Mouse (Mus musculus): Measurements from ENCODE around the gene Zfp683. TPM values are rescaled to one million over a fixed set of nuclear protein-coding genes. Genes with fewer than 3 reads are reported as not detected.

The Zfp683 gene
- total and polyA plus RNA-seq, 3 experiments: 0.16 TPM; not detected in 2

DNA sequence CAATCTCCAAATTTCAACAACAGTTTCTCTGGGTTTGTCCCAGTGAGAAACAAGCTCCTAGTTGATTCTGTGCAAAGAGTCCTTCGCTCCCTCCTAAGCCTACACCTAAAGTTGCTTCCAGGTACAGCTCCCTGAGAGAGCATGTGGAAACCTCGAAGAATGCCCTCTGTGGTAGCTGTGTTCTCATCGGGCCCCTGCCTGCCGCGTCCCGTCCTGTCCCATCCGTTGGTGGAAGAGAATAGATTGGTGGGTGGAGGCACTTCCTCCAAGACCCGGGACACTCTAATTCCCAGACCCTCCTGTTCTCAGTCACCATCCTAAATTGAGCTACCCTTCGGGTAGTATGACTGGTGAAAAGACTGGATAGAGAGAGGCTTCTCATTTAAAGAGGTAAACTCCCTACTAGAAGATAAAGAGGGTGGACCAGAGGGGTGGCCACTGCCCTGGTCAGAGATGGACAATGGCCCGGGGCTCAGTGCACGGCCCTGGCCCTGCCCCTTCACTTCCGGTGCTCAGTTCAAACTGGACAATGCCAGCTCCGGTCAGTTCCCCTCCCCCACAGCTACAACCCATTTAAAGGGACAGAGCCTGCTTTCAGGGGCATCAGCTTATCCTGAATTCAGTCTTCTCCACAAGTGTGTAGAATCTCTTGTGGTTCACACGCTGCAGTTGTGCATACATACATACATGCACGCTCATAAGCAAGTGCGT is 33.8 kb upstream of the Zfp683 start:
- H3K9ac ChIP-seq (ENCODE audit: insufficient read depth, low read depth): no peak overlapping the region
- H3K4me2 ChIP-seq (ENCODE audit: insufficient read depth, low read depth, poor library complexity, severe bottlenecking): no peak overlapping the region
- no peak overlapping the region for H3K27ac ChIP-seq (ENCODE audit: insufficient read depth, low read depth)
- no peak for DNase-seq (ENCODE audit: extremely low read depth)
- no peak overlapping the region for H3K4me3 ChIP-seq (replicated peaks in 1 of 3; ENCODE audit: low read depth in 2 of 3, low read length in 2 of 3, poor library complexity in 1 of 3)
- no peaks in the 10 kb centered on the region for H3K79me2 ChIP-seq (replicated peaks; ENCODE audit: control insufficient read depth, extremely low read depth, insufficient read depth, poor library complexity, severe bottlenecking)
- H3K4me1 ChIP-seq (ENCODE audit: control insufficient read depth in 1 of 2, insufficient read depth in 2 of 2): no peaks in the 10 kb centered on the region
- no peaks in the 10 kb centered on the region for H3K36me3 ChIP-seq (replicated peaks in 1 of 2; ENCODE audit: control insufficient read depth in 1 of 2, insufficient read depth in 1 of 2, low read length in 1 of 2)
- in situ Hi-C loops (cut with MboI; ENCODE audit: low pct_ligation_motif_present, low pct_unique_long_range_greater_than_20kb, low sequenced_read_pairs) (loop anchor here (10.0 kb wide), 1 partner anchor 55 kb away; no protein-coding TSS in a partner anchor), dilution Hi-C loops (cut with MboI; ENCODE audit: extremely low pct_ligation_motif_present, extremely low pct_unique_long_range_greater_than_20kb, low sequenced_read_pairs) (no loop called here)
- no peak for TF ChIP-seq MAZ (IDR thresholded peaks at IDR 0.05; ENCODE audit: low read depth, low read length)
- TF ChIP-seq POLR2A (IDR thresholded peaks at IDR 0.05; ENCODE audit: low read depth, low read length): no peak
- TF ChIP-seq BHLHE40 (IDR thresholded peaks at IDR 0.05; ENCODE audit: low read depth, low read length): no peak
- TF ChIP-seq MXI1 (IDR thresholded peaks at IDR 0.05; ENCODE audit: low read depth, low read length): no peak
- TF ChIP-seq NRF1 (IDR thresholded peaks at IDR 0.05; ENCODE audit: low read depth, low read length): no peak
- no peak for TF ChIP-seq ZKSCAN1 (IDR thresholded peaks at IDR 0.05; ENCODE audit: borderline replicate concordance, low read depth, low read length)
- no peak for TF ChIP-seq JUND (conservative IDR thresholded peaks at IDR 0.05; ENCODE audit: low read depth, low read length)
- TF ChIP-seq HCFC1 (IDR thresholded peaks at IDR 0.05; ENCODE audit: low read depth, low read length): no peak
- no peak for TF ChIP-seq PAX5 (IDR thresholded peaks at IDR 0.05; ENCODE audit: low read length)
- peaks cover 15% of the 10 kb centered on the region for H3K27me3 ChIP-seq (replicated peaks)
- peaks cover 15% of the 10 kb centered on the region for H3K9me3 ChIP-seq (replicated peaks; ENCODE audit: low read length)

DNA sequence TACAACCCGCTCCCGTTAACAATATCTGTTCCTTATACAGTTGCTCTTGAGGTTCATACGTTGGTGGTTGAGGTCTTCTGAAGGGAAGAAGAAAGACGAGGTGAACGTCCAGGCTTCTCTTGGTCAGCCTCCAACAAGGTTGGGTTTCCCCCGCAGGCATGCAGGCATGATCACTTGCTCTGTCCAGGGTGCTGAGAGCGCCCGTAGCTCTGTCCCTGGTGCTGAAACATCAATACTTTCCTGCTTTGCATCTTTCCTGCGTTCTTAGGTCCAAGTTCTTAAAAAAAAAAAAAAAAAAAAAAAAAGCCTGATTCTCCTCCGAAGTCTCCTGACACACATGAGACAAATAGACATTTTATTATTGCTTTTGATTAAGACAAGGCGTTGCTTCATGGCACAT is 33.0 kb upstream of the Zfp683 start:
- in situ Hi-C loops (cut with MboI; ENCODE audit: low pct_ligation_motif_present, low pct_unique_long_range_greater_than_20kb, low sequenced_read_pairs): no loop called here
- peak; percentile 26 for DNase-seq (ENCODE audit: extremely low read depth)

DNA sequence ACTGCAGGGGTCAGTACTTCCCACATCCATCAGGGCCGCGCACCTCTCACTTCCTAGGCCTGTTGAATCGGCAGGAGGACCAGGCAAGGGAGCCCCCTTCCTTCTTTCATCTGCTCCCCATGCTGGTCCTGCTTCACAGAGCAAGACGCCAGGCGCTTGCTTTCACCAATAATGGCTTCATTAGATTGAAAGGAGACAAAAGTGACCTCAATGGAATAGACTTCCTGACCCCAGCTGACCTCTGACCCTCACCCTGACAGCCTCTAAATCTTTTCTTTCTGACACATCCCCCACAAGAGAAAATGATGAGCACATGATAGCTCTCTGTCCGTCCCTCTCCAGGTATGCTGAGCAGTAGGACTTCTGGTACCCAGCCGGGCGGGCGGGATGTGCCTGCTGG is 27.8 kb upstream of the Zfp683 start:
- H3K9me3 ChIP-seq (replicated peaks; ENCODE audit: low read length): peaks cover 8% of the 10 kb centered on the region
- H3K27me3 ChIP-seq (replicated peaks): peaks cover 7% of the 10 kb centered on the region

More for the DNA sequence above, 33.0 kb upstream of the Zfp683 start:
- peaks cover 15% of the 10 kb centered on the region for H3K9me3 ChIP-seq (replicated peaks; ENCODE audit: low read length)
- no peak overlapping the region for H3K9ac ChIP-seq (ENCODE audit: insufficient read depth, low read depth)
- H3K4me3 ChIP-seq (replicated peaks in 1 of 3; ENCODE audit: low read depth in 2 of 3, low read length in 2 of 3, poor library complexity in 1 of 3): no peak overlapping the region
- no peaks in the 10 kb centered on the region for H3K79me2 ChIP-seq (replicated peaks; ENCODE audit: control insufficient read depth, extremely low read depth, insufficient read depth, poor library complexity, severe bottlenecking)
- TF ChIP-seq MXI1 (IDR thresholded peaks at IDR 0.05; ENCODE audit: low read depth, low read length) (peak; percentile 98), NELFE (IDR thresholded peaks at IDR 0.05; ENCODE audit: low read depth, low read length) (no peak), GABPA (IDR thresholded peaks at IDR 0.05; ENCODE audit: insufficient replicate concordance, low read depth, low read length) (no peak), SIN3A (IDR thresholded peaks at IDR 0.05; ENCODE audit: low read length) (peak; percentile 100)
- H3K4me1 ChIP-seq (ENCODE audit: control insufficient read depth in 1 of 2, insufficient read depth in 2 of 2): no peaks in the 10 kb centered on the region
- H3K4me2 ChIP-seq (ENCODE audit: insufficient read depth, low read depth, poor library complexity, severe bottlenecking): no peak overlapping the region
- dilution Hi-C loops (cut with MboI; ENCODE audit: extremely low pct_ligation_motif_present, extremely low pct_unique_long_range_greater_than_20kb, low sequenced_read_pairs): no loop called here
- H3K27me3 ChIP-seq (replicated peaks): peaks cover 12% of the 10 kb centered on the region
- no peak overlapping the region for H3K27ac ChIP-seq (ENCODE audit: insufficient read depth, low read depth)
- no peaks in the 10 kb centered on the region for H3K36me3 ChIP-seq (replicated peaks in 1 of 2; ENCODE audit: control insufficient read depth in 1 of 2, insufficient read depth in 1 of 2, low read length in 1 of 2)

More for the DNA sequence above, 27.8 kb upstream of the Zfp683 start:
- TF ChIP-seq GABPA (IDR thresholded peaks at IDR 0.05; ENCODE audit: insufficient replicate concordance, low read depth, low read length) (no peak), SIN3A (IDR thresholded peaks at IDR 0.05; ENCODE audit: low read length) (no peak), BHLHE40 (IDR thresholded peaks at IDR 0.05; ENCODE audit: low read depth, low read length) (no peak), EP300 (IDR thresholded peaks at IDR 0.05; ENCODE audit: low read length) (no peak), POLR2A (IDR thresholded peaks at IDR 0.05; ENCODE audit: low read depth, low read length) (no peak), E2F4 (IDR thresholded peaks at IDR 0.05; ENCODE audit: insufficient replicate concordance, low read depth, low read length) (no peak), NRF1 (IDR thresholded peaks at IDR 0.05; ENCODE audit: low read depth, low read length) (no peak), ZKSCAN1 (IDR thresholded peaks at IDR 0.05; ENCODE audit: borderline replicate concordance, low read depth, low read length) (no peak), ETS1 (conservative IDR thresholded peaks at IDR 0.05; ENCODE audit: low read depth, low read length) (no peak), SMC3 (IDR thresholded peaks at IDR 0.05; ENCODE audit: low read depth, low read length) (no peak), MXI1 (IDR thresholded peaks at IDR 0.05; ENCODE audit: low read depth, low read length) (no peak), UBTF (IDR thresholded peaks at IDR 0.05; ENCODE audit: low read depth, low read length) (no peak), CTCF (conservative IDR thresholded peaks at IDR 0.05 in 1 of 2, IDR thresholded peaks at IDR 0.05 in 1 of 2; ENCODE audit: low read depth in 2 of 2, low read length in 2 of 2) (no peak), MAX (IDR thresholded peaks at IDR 0.05; ENCODE audit: low read length) (no peak), ELF1 (IDR thresholded peaks at IDR 0.05; ENCODE audit: low read depth, low read length) (no peak), CHD2 (IDR thresholded peaks at IDR 0.05; ENCODE audit: low read length) (no peak), JUND (conservative IDR thresholded peaks at IDR 0.05; ENCODE audit: low read depth, low read length) (no peak), ZMIZ1 (IDR thresholded peaks at IDR 0.05; ENCODE audit: low read depth, low read length) (no peak)
- no peaks in the 10 kb centered on the region for H3K79me2 ChIP-seq (replicated peaks; ENCODE audit: control insufficient read depth, extremely low read depth, insufficient read depth, poor library complexity, severe bottlenecking)
- dilution Hi-C loops (cut with MboI; ENCODE audit: extremely low pct_ligation_motif_present, extremely low pct_unique_long_range_greater_than_20kb, low sequenced_read_pairs) (no loop called here), in situ Hi-C loops (cut with MboI; ENCODE audit: low pct_ligation_motif_present, low pct_unique_long_range_greater_than_20kb, low sequenced_read_pairs) (no loop called here)
- no peak overlapping the region for H3K27ac ChIP-seq (ENCODE audit: insufficient read depth, low read depth)
- no peak overlapping the region for H3K4me3 ChIP-seq (replicated peaks in 1 of 3; ENCODE audit: low read depth in 2 of 3, low read length in 2 of 3, poor library complexity in 1 of 3)
- DNase-seq (ENCODE audit: extremely low read depth): no peak
- no peak overlapping the region for H3K4me2 ChIP-seq (ENCODE audit: insufficient read depth, low read depth, poor library complexity, severe bottlenecking)
- no peaks in the 10 kb centered on the region for H3K4me1 ChIP-seq (ENCODE audit: control insufficient read depth in 1 of 2, insufficient read depth in 2 of 2)
- H3K36me3 ChIP-seq (replicated peaks in 1 of 2; ENCODE audit: control insufficient read depth in 1 of 2, insufficient read depth in 1 of 2, low read length in 1 of 2): no peaks in the 10 kb centered on the region
- no peak overlapping the region for H3K9ac ChIP-seq (ENCODE audit: insufficient read depth, low read depth)
